Mouse (Mus musculus): ENCODE measurements around the gene Ints7.

Ints7 gene

GRCm38 (mm10) chr1:191632511-191633095, 57.2 kb downstream of the Ints7 start:
- DNase-seq (ENCODE audit: low read depth, low spot score), result no peak

GRCm38 (mm10) chr1:191634116-191634515, 58.7 kb downstream of the Ints7 start:
- DNase-seq (ENCODE audit: low read depth, low spot score), result no peak

- DNase-seq (ENCODE audit: low read depth, low spot score), result peak; percentile 47
Observed at GRCm38 (mm10) chr1:191638404-191638803, 63.0 kb downstream of the Ints7 start.

- peak; percentile 64 for DNase-seq (ENCODE audit: low read depth, low spot score)
Observed at GRCm38 (mm10) chr1:191639200-191639807, 63.9 kb downstream of the Ints7 start.

- no peak for DNase-seq (ENCODE audit: low read depth, low spot score)
Observed at GRCm38 (mm10) chr1:191640146-191640545, 64.7 kb downstream of the Ints7 start.

- DNase-seq (ENCODE audit: low read depth, low spot score), result no peak
Observed at GRCm38 (mm10) chr1:191640848-191641247, 65.4 kb downstream of the Ints7 start.

- DNase-seq (ENCODE audit: low read depth, low spot score), result no peak
Observed at GRCm38 (mm10) chr1:191641438-191641837, 66.0 kb downstream of the Ints7 start.

- DNase-seq (ENCODE audit: low read depth, low spot score), result no peak
Observed at GRCm38 (mm10) chr1:191642903-191643302, 67.5 kb downstream of the Ints7 start.

GRCm38 (mm10) chr1:191645921-191646320, 70.5 kb downstream of the Ints7 start:
- DNase-seq (ENCODE audit: low read depth, low spot score), result no peak

- DNase-seq (ENCODE audit: low read depth, low spot score), result no peak
Observed at GRCm38 (mm10) chr1:191647590-191647989, 72.2 kb downstream of the Ints7 start.

GRCm38 (mm10) chr1:191659441-191659840, 84.0 kb downstream of the Ints7 start:
- no peak for DNase-seq (ENCODE audit: low read depth, low spot score)

GRCm38 (mm10) chr1:191661019-191661796, 85.8 kb downstream of the Ints7 start:
- DNase-seq (ENCODE audit: low read depth, low spot score), result no peak

GRCm38 (mm10) chr1:191662178-191662898, 86.9 kb downstream of the Ints7 start:
- peak; percentile 50 for DNase-seq (ENCODE audit: low read depth, low spot score)

GRCm38 (mm10) chr1:191662899-191663500, 87.6 kb downstream of the Ints7 start:
- DNase-seq (ENCODE audit: low read depth, low spot score), result no peak

- DNase-seq (ENCODE audit: low read depth, low spot score), result no peak
Observed at GRCm38 (mm10) chr1:191663603-191664002, 88.2 kb downstream of the Ints7 start.

- no peak for DNase-seq (ENCODE audit: low read depth, low spot score)
Observed at GRCm38 (mm10) chr1:191666351-191666750, 90.9 kb downstream of the Ints7 start.

GRCm38 (mm10) chr1:191668030-191668429, 92.6 kb downstream of the Ints7 start:
- no peak for DNase-seq (ENCODE audit: low read depth, low spot score)

Data from telencephalon, adult 2 months (tissue).